Mouse (Mus musculus) embryonic facial prominence, embryonic 11.5 days (tissue): ENCODE results near the gene Sec24b. TPM values are rescaled to one million over a fixed set of nuclear protein-coding genes. Genes with fewer than 3 reads are reported as not detected.

Source experiments
- polyA plus RNA-seq: library from polyadenylated mRNA; unstranded; fragments of >200 nt; fragmentation: Nextera tagmentation; extraction: Ambion mirVana; gene quantifications from 2 replicates; pipeline ENCODE4 v1.2.1, GENCODE M21; 2014

The Sec24b gene
- polyA plus RNA-seq, 1 experiment from 2014 or later, result 24.8 TPM

Other genes starting within 250 kb of the Sec24b start
- gene Rrh, start 239.0 kb downstream of the Sec24b start, polyA plus RNA-seq, result 0.15 and 0.61 TPM in 2 replicates
- 44.5 and 47.3 TPM in 2 replicates for gene Gar1, start 230.2 kb downstream of the Sec24b start, polyA plus RNA-seq
- 0.45 and 0.52 TPM in 2 replicates for gene Cfi, start 225.7 kb downstream of the Sec24b start, polyA plus RNA-seq
- 30.1 and 30.2 TPM in 2 replicates for gene Pla2g12a, start 182.9 kb downstream of the Sec24b start, polyA plus RNA-seq
- 111 and 119 TPM in 2 replicates for gene Casp6, start 160.1 kb downstream of the Sec24b start, polyA plus RNA-seq
- gene Mcub, start 91.3 kb downstream of the Sec24b start, polyA plus RNA-seq, result 1.6 and 1.7 TPM in 2 replicates
- gene Col25a1, start 69.9 kb upstream of the Sec24b start, polyA plus RNA-seq, result 11.0 and 11.1 TPM in 2 replicates